Mouse (Mus musculus): ENCODE measurements around the gene Cdkn2c. TPM values are rescaled to one million over a fixed set of nuclear protein-coding genes. Genes with fewer than 3 reads are reported as not detected.

Cdkn2c gene
- polyA plus RNA-seq (2014; fragmentation: Illumina TruSeq; extraction: RNeasy Lipid Tissue Mini Kit (QIAGEN cat#74804)): 41.5 TPM

DNA sequence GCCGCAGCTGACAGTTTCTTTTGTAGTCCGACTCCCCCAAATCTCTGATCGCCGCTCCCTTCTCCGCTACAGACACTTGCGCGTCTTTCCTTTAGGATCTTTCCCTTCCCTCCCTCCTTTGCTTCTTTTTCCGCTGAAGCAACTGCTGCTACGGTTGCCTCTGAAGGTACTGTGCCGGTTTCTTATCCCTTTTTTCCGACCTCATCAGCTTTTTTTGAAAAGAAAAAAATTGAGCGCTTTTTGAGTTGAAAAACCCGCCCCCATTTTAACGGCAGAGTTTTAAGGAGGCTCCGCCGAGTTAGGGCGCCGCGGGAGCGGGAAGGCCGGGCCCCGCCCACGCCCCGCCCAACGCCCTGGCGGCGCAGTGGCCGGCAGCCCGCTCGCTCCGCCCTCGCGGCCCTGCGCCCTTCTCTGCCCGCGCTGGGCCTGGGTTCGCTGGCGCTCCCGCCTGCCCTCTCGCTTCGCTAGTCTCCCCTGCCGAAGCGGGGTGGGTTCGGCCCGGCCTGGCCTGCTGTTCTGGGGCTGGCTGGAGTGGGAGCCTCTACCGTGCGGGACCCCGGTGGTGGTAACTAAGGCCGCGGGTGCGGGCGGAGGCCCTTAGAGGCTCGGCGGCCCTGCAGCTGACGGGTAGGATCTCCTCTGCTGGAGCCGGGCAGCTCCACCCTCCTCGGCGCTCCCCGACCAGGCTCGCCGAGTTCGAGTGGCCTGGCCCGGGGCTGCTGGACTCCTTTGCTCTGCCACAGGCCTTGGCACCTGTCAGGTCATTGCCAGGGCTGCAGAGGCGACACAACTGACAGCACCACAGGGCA, at the start of gene Cdkn2c:
Gene Cdkn2c (minus strand): TSS at position 729 of the 809 bp plus-strand sequence.

DNA sequence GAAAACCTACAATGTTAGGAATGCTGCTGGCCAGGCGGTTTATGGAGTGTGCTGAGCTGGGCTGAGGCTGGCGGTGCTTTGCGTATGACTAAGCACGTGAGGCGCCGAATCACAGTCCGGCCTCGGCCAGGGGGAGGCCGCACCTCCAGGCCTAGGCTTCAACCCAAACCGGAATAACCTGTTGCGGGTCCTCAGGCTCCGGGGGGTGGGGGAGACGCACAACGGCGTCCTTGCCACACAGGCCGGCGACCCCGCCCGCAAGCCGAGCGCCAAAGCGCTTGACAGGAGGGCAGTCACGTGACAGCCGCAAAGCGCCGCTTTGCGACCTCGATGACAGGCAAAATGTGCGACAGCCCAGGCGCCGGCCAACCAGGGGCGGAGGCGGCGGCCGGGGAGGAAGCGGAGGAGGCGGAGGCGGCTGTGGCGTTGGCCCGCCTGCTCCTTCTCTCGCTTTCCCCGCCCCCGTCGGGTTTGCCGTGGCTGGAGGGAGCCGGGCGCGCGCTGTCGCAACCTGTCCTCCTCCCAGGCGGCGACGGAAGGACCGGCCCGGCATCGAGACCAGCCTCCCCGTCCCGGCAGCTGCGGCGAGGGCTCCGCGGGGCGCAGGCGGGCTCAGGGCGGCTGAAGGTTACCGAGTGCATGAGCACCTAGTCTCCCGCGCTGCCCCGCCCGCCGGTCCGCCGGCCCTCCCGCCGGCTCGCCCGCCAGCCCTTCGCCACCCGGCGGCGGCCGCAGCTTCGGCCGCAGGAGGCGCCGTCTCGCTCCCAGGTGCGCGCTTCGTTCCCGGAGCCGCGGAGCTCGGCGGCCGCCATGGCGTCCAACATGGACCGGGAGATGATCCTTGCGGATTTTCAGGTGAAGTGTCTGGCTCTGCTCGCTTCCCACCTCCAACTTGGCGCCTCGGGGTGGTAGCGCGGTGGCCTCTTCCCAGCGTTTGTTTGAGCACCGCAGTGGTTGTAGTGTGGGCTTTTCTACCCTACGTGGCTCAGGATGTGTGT, 9.5 kb upstream of the Cdkn2c start, which contains the start of gene Faf1:
Gene Faf1 (plus strand): TSS at position 371 of the 998 bp plus-strand sequence.

Other genes with a start within 250 kb of the Cdkn2c start
- gene Rnf11, start 182.5 kb downstream of the Cdkn2c start, polyA plus RNA-seq (2014; fragmentation: Illumina TruSeq; extraction: RNeasy Lipid Tissue Mini Kit (QIAGEN cat#74804)): 397 TPM
- gene 4930522H14Rik, start 135.9 kb downstream of the Cdkn2c start, polyA plus RNA-seq (2014; fragmentation: Illumina TruSeq; extraction: RNeasy Lipid Tissue Mini Kit (QIAGEN cat#74804)): not detected
- gene Faf1, start 9.4 kb upstream of the Cdkn2c start, polyA plus RNA-seq (2014; fragmentation: Illumina TruSeq; extraction: RNeasy Lipid Tissue Mini Kit (QIAGEN cat#74804)): 112 TPM